Mouse (Mus musculus) intestine, embryonic 15.5 days (tissue): ENCODE measurements at regions not wholly inside any gene's neighbourhood (a gene's known extent, or its start where the extent isn't known, plus 50 kb on each side); places are given as distances from the start of the nearest gene placed in this dataset.

Experiments used
- ATAC-seq: fragments of 200-750 bp; cut with Nextera tagmentation; 2 replicates; pipeline ENCODE4 v1.8.0; 2017; ENCODE audit warnings: moderate TSS enrichment, moderate library complexity
- H3K27ac ChIP-seq: fragments of 300-500 bp; sonication (generic); 2 replicates; pipeline ENCODE4 v1.5.1; 2015; ENCODE audit warnings: mild to moderate bottlenecking, inconsistent platforms
- H3K27me3 ChIP-seq: fragments of 300-500 bp; sonication (generic); replicated peaks from 2 replicates; pipeline ENCODE4 v1.6.1; 2015; ENCODE audit warnings: inconsistent platforms
- H3K36me3 ChIP-seq: fragments of 300-500 bp; sonication (generic); 2 replicates; pipeline ENCODE4 v1.6.1; 2015; ENCODE audit warnings: inconsistent platforms
- H3K4me1 ChIP-seq: fragments of 300-500 bp; sonication (generic); replicated peaks from 2 replicates; pipeline ENCODE4 v1.6.1; 2015; ENCODE audit warnings: inconsistent platforms
- H3K4me2 ChIP-seq: fragments of 300-500 bp; sonication (generic); replicated peaks from 2 replicates; pipeline ENCODE4 v1.6.1; 2015; ENCODE audit warnings: mild to moderate bottlenecking, inconsistent platforms
- H3K4me3 ChIP-seq: fragments of 300-500 bp; sonication (generic); replicated peaks from 2 replicates; pipeline ENCODE4 v1.5.1; 2015; ENCODE audit warnings: inconsistent platforms
- H3K9ac ChIP-seq: fragments of 300-500 bp; sonication (generic); 2 replicates; pipeline ENCODE4 v1.6.1; 2015; ENCODE audit warnings: inconsistent platforms
- H3K9me3 ChIP-seq: fragments of 300-500 bp; sonication (generic); 2 replicates; pipeline ENCODE4 v1.6.1; 2016; ENCODE audit warnings: inconsistent platforms
- WGBS: fragments of 180-500 bp; shearing (Covaris S2); methylation state at CpG from one replicate; pipeline ENCODE4 v1.1.7; 2015; 5-methylcytosine and 5-hydroxymethylcytosine counted together

DNA sequence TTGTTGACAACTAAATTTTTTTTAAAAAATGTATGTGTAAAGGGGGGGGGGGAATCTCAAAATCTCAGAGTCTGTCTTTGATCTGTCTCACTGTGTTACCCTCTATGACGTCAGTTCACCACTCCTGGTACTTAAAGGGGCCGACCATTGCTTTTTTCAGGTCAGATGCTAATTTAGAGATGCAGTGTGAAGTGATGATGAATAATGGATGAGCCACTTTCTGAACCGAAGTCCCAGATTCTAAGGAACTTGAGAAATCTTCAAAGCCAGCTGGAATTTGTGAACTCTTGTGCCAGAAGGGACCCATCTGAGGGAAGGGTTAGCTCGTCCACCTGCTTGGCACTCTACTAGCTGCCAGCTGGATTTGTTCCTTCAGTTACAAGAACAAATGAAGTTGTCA lies 271.1 kb upstream of the Nectin3 start:
- Histone ChIP-seq H3K4me3 (no peak overlapping the region), H3K4me2 (no peak overlapping the region), H3K9me3 (no peaks in the 10 kb centered on the region), H3K27ac (no peak overlapping the region), H3K36me3 (no peaks in the 10 kb centered on the region), H3K9ac (no peak overlapping the region), H3K27me3 (no peaks in the 10 kb centered on the region), H3K4me1 (no peaks in the 10 kb centered on the region)
- ATAC-seq = no peak
- WGBS = 59% methylated on average over 4 of the region's 4 CpGs

DNA sequence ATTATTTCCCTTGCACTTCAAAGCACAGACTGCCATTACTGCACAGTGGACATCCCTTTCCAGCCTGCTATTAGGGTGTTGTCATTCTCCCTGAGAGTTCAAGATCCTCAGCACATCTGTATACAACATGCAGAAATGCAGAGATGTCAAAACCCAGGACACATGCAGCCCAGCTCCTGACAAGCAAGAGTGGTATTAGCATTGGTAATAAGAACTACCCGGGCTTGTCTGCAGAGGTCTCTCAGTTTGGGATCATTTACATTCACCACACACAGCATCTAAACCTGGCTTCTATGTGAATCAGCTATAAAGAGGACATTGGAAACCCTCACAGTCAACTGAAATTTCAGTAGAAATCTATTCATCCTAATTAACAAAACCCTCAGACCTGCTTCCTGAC lies 270.1 kb upstream of the Nectin3 start:
- no peaks in the 10 kb centered on the region for H3K4me1 ChIP-seq
- no peak for ATAC-seq
- H3K27me3 ChIP-seq = no peaks in the 10 kb centered on the region
- no peak overlapping the region for H3K9ac ChIP-seq
- H3K36me3 ChIP-seq = no peaks in the 10 kb centered on the region
- H3K4me2 ChIP-seq = no peak overlapping the region
- H3K9me3 ChIP-seq = no peaks in the 10 kb centered on the region
- WGBS = 48% methylated on average over 1 of the region's 1 CpGs
- no peak overlapping the region for H3K4me3 ChIP-seq
- H3K27ac ChIP-seq = no peak overlapping the region

DNA sequence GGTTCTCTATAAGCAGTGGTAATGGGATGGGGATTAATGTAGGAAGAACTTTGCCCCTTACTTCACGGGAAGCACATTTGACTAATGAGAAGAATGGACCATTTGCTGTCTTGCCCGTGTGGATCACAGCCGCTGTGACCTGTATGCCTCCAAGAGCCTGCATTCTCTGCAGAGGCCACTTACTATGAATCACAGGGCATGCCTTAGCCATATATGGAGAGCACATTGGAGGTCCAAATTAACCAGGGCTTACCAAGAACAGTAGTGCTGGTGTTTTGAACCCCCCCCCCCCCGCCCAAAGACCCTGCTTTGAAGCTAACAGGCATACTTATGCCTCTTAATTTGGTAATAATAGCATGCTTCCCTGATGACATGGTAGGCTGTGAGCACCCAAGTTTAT lies 236.8 kb upstream of the Nectin3 start:
- 74% methylated on average over 4 of the region's 4 CpGs for WGBS

DNA sequence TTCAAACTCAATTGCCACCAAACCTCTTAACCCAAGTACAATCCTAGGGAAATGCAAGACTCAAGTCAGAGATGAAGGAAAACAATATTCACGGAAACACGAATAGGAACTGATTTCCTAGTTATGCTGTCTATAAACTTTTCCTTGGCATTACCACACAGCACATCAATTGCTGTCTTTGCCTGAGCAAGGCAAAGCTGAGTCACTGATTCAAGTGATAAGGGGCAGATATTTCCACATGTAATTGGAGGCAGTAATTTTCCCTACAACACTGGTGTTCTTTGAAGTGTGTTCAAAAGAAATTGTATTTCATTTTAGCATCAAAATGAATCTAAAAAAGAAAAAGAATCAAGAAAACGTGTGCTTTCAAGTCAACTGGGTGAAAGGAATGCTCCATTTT lies 230.1 kb upstream of the Nectin3 start:
- Histone ChIP-seq H3K9me3 (no peaks in the 10 kb centered on the region), H3K4me2 (no peak overlapping the region), H3K36me3 (no peaks in the 10 kb centered on the region), H3K9ac (no peak overlapping the region), H3K27me3 (no peaks in the 10 kb centered on the region), H3K4me3 (no peak overlapping the region), H3K27ac (no peak overlapping the region), H3K4me1 (no peaks in the 10 kb centered on the region)
- WGBS = 60% methylated on average over 3 of the region's 3 CpGs
- ATAC-seq = peak; percentile 74; the same call in 1 of the 2 replicates

More for the DNA sequence above, 236.8 kb upstream of the Nectin3 start:
- Histone ChIP-seq H3K9ac (no peak overlapping the region), H3K36me3 (no peaks in the 10 kb centered on the region), H3K4me2 (no peak overlapping the region), H3K27ac (no peak overlapping the region), H3K4me1 (no peaks in the 10 kb centered on the region), H3K27me3 (no peaks in the 10 kb centered on the region), H3K4me3 (no peak overlapping the region), H3K9me3 (no peaks in the 10 kb centered on the region)
- peak; percentile 53; the same call in 1 of the 2 replicates for ATAC-seq

DNA sequence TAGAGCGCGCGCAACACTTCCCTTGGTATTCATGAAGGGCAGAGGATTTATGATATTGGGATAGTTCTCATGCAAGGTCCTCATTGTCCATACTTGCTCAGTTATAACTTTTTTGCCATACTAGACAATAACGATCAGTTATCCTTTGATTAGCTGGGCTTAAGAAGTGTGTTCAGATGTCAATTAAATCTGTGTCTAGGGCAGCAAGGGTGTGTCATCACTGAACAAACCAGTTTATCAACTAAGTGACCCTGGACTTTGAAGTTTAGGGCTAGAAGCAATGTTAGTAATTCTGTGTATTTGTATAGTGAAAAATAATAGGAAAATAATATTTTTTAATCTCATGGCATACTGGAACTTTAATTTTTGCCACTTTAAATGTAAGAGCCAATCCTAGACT lies 225.3 kb upstream of the Nectin3 start:
- Histone ChIP-seq H3K27ac (no peak overlapping the region), H3K27me3 (no peaks in the 10 kb centered on the region), H3K4me3 (no peak overlapping the region), H3K9me3 (no peaks in the 10 kb centered on the region), H3K9ac (no peak overlapping the region), H3K36me3 (no peaks in the 10 kb centered on the region), H3K4me2 (no peak overlapping the region), H3K4me1 (no peaks in the 10 kb centered on the region)
- WGBS = 82% methylated on average over 4 of the region's 4 CpGs
- peak; percentile 77 for ATAC-seq

DNA sequence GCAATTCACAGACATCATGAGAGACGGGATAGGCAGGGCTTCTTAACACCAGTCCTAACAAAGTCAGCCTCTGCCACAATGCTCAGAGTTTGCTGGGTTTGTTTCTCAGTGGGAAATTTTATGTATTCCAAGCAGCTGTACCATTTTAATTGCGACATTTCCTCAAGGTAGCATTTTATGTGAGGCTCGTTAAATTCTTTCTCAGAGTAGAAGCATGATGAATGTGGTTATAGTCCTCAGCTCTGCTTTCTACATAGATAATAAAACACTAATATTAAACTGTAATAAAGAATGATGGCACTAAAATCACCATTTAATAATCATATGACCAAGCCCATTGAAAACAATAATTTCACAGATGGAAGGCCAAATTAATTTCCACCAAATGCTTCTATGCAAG lies 181.5 kb upstream of the Nectin3 start:
- Histone ChIP-seq H3K36me3 (no peaks in the 10 kb centered on the region), H3K4me2 (no peak overlapping the region), H3K9me3 (no peaks in the 10 kb centered on the region), H3K27ac (no peak overlapping the region), H3K9ac (no peak overlapping the region), H3K27me3 (no peaks in the 10 kb centered on the region), H3K4me3 (no peak overlapping the region), H3K4me1 (no peaks in the 10 kb centered on the region)
- 80% methylated on average over 3 of the region's 3 CpGs for WGBS
- no peak for ATAC-seq

DNA sequence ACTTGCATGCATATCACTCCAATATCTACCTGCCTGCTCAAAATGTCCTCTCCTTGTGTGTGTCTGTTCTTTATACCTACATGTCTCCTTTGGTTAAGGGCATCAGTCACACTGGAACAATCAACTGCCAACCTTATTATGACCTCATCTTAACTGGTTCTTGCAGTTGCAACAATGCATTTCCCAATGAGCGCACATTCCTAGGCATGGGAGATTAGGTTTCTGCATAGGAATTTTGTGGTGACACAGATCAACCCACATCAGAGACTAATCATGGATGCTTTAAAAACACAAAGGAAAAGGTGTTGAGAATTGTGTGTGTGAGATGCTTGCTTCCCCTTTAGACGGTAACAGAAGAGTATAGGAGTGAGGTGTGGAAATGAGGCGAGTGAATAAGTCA lies 171.3 kb upstream of the Nectin3 start:
- Histone ChIP-seq H3K4me1 (no peaks in the 10 kb centered on the region), H3K4me3 (no peak overlapping the region), H3K9ac (no peak overlapping the region), H3K4me2 (no peak overlapping the region), H3K27ac (no peak overlapping the region), H3K27me3 (no peaks in the 10 kb centered on the region), H3K36me3 (no peaks in the 10 kb centered on the region), H3K9me3 (no peaks in the 10 kb centered on the region)
- WGBS = 92% methylated on average over 3 of the region's 3 CpGs
- no peak for ATAC-seq

DNA sequence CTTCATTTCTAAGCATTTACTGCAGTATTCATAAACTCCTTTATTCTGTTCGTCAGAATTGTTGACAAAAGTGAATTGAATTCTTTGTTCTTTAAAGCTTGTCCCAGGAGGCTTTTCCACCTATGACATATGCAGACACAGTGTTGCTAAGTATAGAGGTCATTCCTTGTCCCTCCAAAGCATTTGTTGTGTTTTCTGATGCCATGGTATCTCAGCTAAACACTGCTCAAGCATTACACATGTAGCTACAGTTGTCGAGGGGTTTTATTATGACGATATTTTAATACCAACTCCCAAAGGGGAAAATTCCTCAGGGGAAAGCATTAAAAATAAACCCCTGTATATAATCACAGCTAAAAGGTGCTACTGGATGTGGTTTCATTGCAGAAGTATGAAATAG lies 167.2 kb upstream of the Nectin3 start:
- no peaks in the 10 kb centered on the region for H3K9me3 ChIP-seq
- H3K36me3 ChIP-seq = no peaks in the 10 kb centered on the region
- no peak overlapping the region for H3K27ac ChIP-seq
- no peak for ATAC-seq
- no peak overlapping the region for H3K4me3 ChIP-seq
- H3K9ac ChIP-seq = no peak overlapping the region
- 82% methylated on average over 3 of the region's 3 CpGs for WGBS
- H3K27me3 ChIP-seq = no peaks in the 10 kb centered on the region
- H3K4me1 ChIP-seq = no peaks in the 10 kb centered on the region
- H3K4me2 ChIP-seq = no peak overlapping the region

DNA sequence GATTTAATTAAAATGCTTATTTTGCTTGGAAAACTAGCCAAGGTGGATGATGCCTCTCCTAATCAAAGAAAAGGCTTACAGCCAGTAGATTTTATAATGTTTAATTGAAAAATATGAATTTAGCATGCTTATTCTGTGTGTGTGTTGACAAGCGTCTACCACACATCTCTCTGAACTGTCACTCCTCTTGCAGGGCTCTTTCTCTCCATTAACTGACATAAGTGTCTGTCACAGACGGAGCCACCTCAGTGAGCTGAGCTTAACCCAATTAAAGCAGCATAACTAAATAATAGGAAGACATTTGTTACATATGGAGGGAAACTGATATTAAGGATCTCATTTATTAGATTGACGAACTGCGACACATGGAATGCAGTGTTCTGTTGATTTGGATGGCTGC lies 164.7 kb upstream of the Nectin3 start:
- WGBS = 93% methylated on average over 4 of the region's 4 CpGs
- no peak overlapping the region for H3K27ac ChIP-seq
- H3K27me3 ChIP-seq = no peaks in the 10 kb centered on the region
- H3K4me1 ChIP-seq = no peaks in the 10 kb centered on the region
- no peak overlapping the region for H3K4me2 ChIP-seq
- no peak for ATAC-seq
- H3K9ac ChIP-seq = no peak overlapping the region
- H3K36me3 ChIP-seq = no peaks in the 10 kb centered on the region
- H3K9me3 ChIP-seq = no peaks in the 10 kb centered on the region
- no peak overlapping the region for H3K4me3 ChIP-seq

DNA sequence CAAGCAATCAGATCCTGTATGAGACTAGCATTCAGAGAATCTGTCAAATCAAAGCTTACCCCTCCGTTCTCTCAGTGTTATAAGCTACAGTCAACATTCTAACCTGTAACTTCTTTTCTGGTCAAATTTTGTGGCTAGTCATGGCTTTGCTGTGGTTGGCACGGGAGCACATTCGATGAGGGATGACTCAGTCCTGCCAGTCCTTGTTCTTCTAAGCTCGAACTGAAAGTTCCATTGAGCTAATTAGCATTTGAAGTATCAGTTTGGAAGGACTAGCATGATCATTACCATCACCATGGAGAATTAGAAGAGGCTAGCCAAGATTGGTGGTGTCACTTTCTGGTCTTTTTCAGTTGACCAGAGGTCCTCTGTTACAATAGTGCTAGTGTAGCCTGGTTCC lies 156.7 kb upstream of the Nectin3 start:
- no peak overlapping the region for H3K9ac ChIP-seq
- H3K4me1 ChIP-seq = no peaks in the 10 kb centered on the region
- H3K4me3 ChIP-seq = no peak overlapping the region
- H3K27me3 ChIP-seq = no peaks in the 10 kb centered on the region
- ATAC-seq = no peak
- no peaks in the 10 kb centered on the region for H3K9me3 ChIP-seq
- H3K36me3 ChIP-seq = no peaks in the 10 kb centered on the region
- WGBS = 87% methylated on average over 4 of the region's 4 CpGs
- H3K4me2 ChIP-seq = no peak overlapping the region
- no peak overlapping the region for H3K27ac ChIP-seq

DNA sequence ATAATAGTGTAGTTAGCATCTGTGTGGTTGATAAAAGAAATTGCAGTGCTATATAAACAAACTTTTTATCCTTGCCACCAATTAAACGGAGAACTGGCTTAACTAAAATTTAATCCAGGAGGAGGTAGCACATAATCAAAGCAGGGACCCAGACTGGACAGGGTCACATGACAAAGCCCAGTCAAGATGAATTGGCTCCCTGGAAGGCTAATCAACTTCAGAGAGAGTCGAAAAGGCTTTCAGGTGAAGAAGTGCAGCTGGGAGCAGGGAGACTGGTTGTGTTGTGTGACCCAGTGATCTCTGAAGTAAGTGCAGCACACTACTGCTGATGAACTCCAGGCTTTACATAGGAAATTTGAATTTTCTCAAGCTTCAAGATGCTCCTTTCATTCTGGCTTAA lies 127.5 kb upstream of the Nectin3 start:
- no peak for ATAC-seq
- 25% methylated on average over 2 of the region's 2 CpGs for WGBS

DNA sequence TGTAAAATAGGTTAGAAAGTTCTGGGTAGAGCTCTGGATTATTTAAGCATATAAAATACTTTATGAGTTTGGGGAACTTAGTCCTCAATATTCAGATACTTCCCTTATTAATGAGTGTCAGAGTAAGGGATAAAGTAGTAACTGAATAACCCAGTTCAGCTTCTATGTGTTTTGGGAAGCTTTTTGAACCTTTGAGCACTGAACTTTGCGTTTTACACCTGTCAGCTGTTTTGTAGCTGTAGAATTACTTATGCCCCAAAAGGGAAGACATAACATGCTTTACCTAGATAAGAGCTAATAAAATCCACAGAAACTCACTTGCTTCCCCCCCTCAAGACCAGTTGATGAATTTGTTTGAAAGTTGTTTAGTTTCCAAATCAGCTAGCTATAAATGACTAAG lies 124.9 kb upstream of the Nectin3 start:
- no peaks in the 10 kb centered on the region for H3K36me3 ChIP-seq
- no peak overlapping the region for H3K4me2 ChIP-seq
- H3K27me3 ChIP-seq = no peaks in the 10 kb centered on the region
- no peaks in the 10 kb centered on the region for H3K9me3 ChIP-seq
- no peaks in the 10 kb centered on the region for H3K4me1 ChIP-seq
- H3K9ac ChIP-seq = no peak overlapping the region
- no peak for ATAC-seq
- 69% methylated on average over 1 of the region's 1 CpGs for WGBS
- H3K4me3 ChIP-seq = no peak overlapping the region
- no peak overlapping the region for H3K27ac ChIP-seq

More for the DNA sequence above, 127.5 kb upstream of the Nectin3 start:
- no peaks in the 10 kb centered on the region for H3K4me1 ChIP-seq
- H3K4me2 ChIP-seq = no peak overlapping the region
- no peaks in the 10 kb centered on the region for H3K27me3 ChIP-seq
- no peak overlapping the region for H3K27ac ChIP-seq
- no peaks in the 10 kb centered on the region for H3K9me3 ChIP-seq
- H3K36me3 ChIP-seq = no peaks in the 10 kb centered on the region
- no peak overlapping the region for H3K4me3 ChIP-seq
- H3K9ac ChIP-seq = no peak overlapping the region

DNA sequence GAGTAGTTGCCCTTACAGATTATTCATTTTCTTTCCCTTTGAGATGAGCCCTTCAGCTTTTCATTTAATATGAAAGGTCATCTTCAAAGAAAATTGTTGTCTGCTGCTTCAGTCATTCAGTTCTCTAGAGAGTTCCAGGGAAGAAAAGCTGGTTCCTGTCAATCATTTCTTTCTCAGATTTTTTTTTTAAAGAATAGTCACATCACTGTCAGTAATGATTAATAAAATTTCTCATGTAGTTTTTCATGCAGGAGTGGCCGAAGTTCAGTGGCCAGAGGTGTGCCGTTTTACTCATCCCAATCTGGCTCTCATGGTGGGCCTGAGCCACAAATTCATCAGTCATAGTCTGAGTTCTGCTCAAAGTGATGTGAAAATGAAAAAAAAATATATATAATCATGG lies 121.5 kb upstream of the Nectin3 start:
- no peaks in the 10 kb centered on the region for H3K9me3 ChIP-seq
- 90% methylated on average over 2 of the region's 2 CpGs for WGBS
- H3K36me3 ChIP-seq = no peaks in the 10 kb centered on the region
- no peak overlapping the region for H3K4me2 ChIP-seq
- ATAC-seq = no peak
- H3K4me1 ChIP-seq = no peaks in the 10 kb centered on the region
- H3K27ac ChIP-seq = no peak overlapping the region
- no peaks in the 10 kb centered on the region for H3K27me3 ChIP-seq
- H3K4me3 ChIP-seq = no peak overlapping the region
- no peak overlapping the region for H3K9ac ChIP-seq
